Mouse (Mus musculus) MEL (cell line): ENCODE data around the gene Cat.

Source experiments
- CTCF ChIP-seq, 3 experiments: IDR thresholded peaks in 2 of 3; conservative IDR thresholded peaks in 1 of 3; 2 replicates each; pipeline ENCODE4 v1.5.1; 2011 to 2012; ENCODE audit warnings: low read length in 3 of 3, low read depth in 2 of 3, mild to moderate bottlenecking in 2 of 3, improper control_type of control experiment in 1 of 3, inconsistent platforms in 1 of 3, mixed read lengths in 1 of 3, moderate library complexity in 1 of 3; ENCODE audit not compliant: control insufficient read depth in 1 of 3, insufficient read depth in 1 of 3, poor library complexity in 1 of 3, severe bottlenecking in 1 of 3
- EP300 ChIP-seq, 2 experiments: IDR thresholded peaks; 2 replicates each; pipeline ENCODE4 v1.6.1; 2011; ENCODE audit warnings: improper control_type of control experiment in 2 of 2, low read length in 2 of 2, low read depth in 1 of 2, mild to moderate bottlenecking in 1 of 2
- ETS1 ChIP-seq: IDR thresholded peaks from 2 replicates; pipeline ENCODE4 v1.6.1; 2012; ENCODE audit warnings: low read depth, mild to moderate bottlenecking, inconsistent platforms, low read length, improper control_type of control experiment, moderate library complexity
- GATA1 ChIP-seq: IDR thresholded peaks from 2 replicates; pipeline ENCODE4 v1.6.1; 2011; ENCODE audit warnings: low read depth, low read length, improper control_type of control experiment
- POLR2A ChIP-seq, 2 experiments: IDR thresholded peaks; 2 replicates each; pipeline ENCODE4 v1.6.1; 2011 to 2012; ENCODE audit warnings: low read length in 2 of 2, mild to moderate bottlenecking in 2 of 2, control low read depth in 1 of 2, improper control_type of control experiment in 1 of 2, low read depth in 1 of 2, moderate library complexity in 1 of 2; ENCODE audit not compliant: control insufficient read depth in 1 of 2, insufficient read depth in 1 of 2, poor library complexity in 1 of 2
- POLR2AphosphoS2 ChIP-seq: IDR thresholded peaks from 2 replicates; pipeline ENCODE4 v1.6.1; 2011; ENCODE audit warnings: low read length, improper control_type of control experiment
- ZC3H11A ChIP-seq: IDR thresholded peaks from 2 replicates; pipeline ENCODE4 v1.6.1; 2012; ENCODE audit warnings: low read depth, mild to moderate bottlenecking, inconsistent platforms, low read length, improper control_type of control experiment
- ZNF384 ChIP-seq: IDR thresholded peaks from 2 replicates; pipeline ENCODE4 v1.6.1; 2012; ENCODE audit warnings: low read depth, mild to moderate bottlenecking, inconsistent platforms, low read length, improper control_type of control experiment

- TF ChIP-seq EP300 (IDR thresholded peaks at IDR 0.05; ENCODE audit: low read depth in 1 of 2, low read length in 2 of 2) = no peak
- no peak for TF ChIP-seq POLR2AphosphoS2
- no peak; the same call in 1 of the 2 replicates for TF ChIP-seq GATA1
- peak; percentile 66 to 84 (median 70) for TF ChIP-seq CTCF (IDR thresholded peaks at IDR 0.05 in 2 of 3, conservative IDR thresholded peaks at IDR 0.05 in 1 of 3; ENCODE audit: control insufficient read depth in 1 of 3, insufficient read depth in 1 of 3, low read depth in 2 of 3, low read length in 3 of 3, poor library complexity in 1 of 3, severe bottlenecking in 1 of 3)
- no peak for TF ChIP-seq POLR2A (IDR thresholded peaks at IDR 0.05; ENCODE audit: control insufficient read depth in 1 of 2, insufficient read depth in 1 of 2, low read depth in 1 of 2, low read length in 2 of 2, poor library complexity in 1 of 2)
- no peak for TF ChIP-seq ETS1
- TF ChIP-seq ZNF384 = no peak
- peak; percentile 69 for TF ChIP-seq ZC3H11A
Observed at GRCm38 (mm10) chr2:103439710-103440109, 45.2 kb downstream of the Cat start.
